Mouse (Mus musculus) inflammation-experienced regulatory T-cells, adult 6 months (primary cell): ENCODE data around the gene Surf6. TPM values are rescaled to one million over a fixed set of nuclear protein-coding genes. Genes with fewer than 3 reads are reported as not detected.
"Not testable (repeated sequence)": the region's sequence is repeated elsewhere in the genome, so short reads cannot be mapped to it uniquely, and the experiment has no call there.

Source experiments
- ATAC-seq: one replicate; pipeline ENCODE4 v1.8.0; 2017
- polyA plus RNA-seq, 3 experiments: library from polyadenylated mRNA; unstranded; fragments of 100-300 nt; shearing (Covaris generic); gene quantifications; one replicate each; pipeline ENCODE4 v1.2.1; 2017

Gene Surf6
- polyA plus RNA-seq, 3 experiments from 2014 or later: 23.0 to 39.2 (median 33.5) TPM

- no peak for ATAC-seq
These were observed 9.6 kb upstream of the Surf6 start for GRCm38 (mm10) chr2:26912253-26912770.

DNA sequence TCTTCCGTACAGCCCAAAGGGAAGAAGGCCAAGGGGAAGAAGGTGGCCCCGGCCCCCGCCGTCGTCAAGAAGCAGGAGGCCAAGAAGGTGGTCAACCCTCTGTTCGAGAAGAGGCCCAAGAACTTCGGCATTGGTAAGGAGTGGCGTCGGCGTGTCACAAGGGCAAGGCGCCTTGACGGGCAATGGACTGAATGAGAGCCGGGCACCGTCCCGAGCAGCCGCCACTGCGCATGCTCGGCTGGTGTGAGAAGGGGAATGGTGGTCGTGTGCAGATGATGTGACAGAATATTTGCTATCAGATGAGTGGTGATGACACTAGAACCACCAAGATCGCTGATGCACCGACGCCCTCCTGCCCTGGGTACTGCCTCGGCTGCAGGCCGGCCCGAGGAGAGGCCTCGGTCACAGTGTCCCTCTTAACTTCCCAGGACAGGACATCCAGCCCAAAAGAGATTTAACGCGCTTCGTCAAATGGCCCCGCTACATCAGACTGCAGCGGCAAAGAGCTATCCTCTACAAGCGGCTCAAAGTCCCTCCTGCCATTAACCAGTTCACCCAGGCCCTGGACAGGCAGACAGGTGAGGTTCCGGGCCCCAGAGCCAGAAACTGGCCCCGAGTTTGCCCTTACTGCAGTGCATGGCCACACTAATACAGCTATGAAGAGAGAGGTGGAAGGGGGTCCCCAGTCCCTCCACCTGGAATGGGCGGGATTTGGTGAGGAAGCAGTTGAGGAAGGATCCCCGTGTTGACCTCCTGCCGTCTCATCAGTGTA is 8.5 kb upstream of the Surf6 start:
- ATAC-seq: peak; percentile 28

DNA sequence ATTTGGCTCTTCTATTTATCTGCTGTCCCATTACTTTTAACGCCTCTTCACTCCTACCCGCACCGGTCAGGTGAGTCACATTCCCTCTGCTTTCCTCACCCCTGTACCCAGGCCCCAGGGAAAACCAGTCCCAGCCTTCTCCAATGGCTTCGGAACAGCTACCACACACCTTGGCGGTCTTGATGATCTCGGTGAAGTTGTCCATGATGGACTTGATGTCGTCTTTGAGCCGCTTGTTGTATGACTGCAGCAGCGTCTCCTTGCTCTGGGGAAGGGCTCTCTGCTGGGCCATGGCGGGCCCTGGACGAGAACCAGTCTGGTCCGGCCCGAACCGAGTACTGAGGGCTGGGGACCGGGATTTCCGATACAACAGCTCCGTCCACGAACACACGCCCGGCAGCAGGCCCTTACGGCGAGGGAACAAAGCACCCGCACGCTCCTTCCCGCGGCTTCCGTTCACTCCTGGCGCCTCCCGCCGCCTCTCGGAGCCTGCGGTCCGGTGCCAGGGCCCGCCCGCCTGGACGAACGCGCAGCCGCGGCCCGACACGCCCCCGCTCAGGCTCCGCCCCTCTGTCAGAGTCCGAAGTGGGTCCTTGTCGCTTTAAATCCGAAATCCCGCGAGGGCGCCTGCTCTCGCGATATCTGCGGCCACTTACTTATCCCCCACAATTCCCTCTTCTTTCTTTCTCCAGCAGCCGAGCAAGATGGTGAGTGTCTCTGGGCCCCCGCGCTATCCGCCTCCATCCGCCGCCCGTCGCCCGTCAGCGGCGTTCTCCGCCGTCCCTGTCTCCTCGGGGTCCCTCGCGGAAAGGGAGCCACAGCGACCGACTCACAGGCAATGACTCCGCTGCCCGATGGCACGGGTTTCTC is 7.7 kb upstream of the Surf6 start, which contains the start of the genes Med22 and Rpl7a:
Gene Med22 (minus strand): TSS at position 554 of the 870 bp plus-strand sequence.
Gene Rpl7a (plus strand): TSS at position 641 of the 870 bp plus-strand sequence.
- peak; percentile 93 for ATAC-seq

GRCm38 (mm10) chr2:26909387-26909784 is 6.7 kb upstream of the Surf6 start:
- no peak for ATAC-seq

- no peak for ATAC-seq
These were observed 6.2 kb upstream of the Surf6 start for GRCm38 (mm10) chr2:26908710-26909386.

DNA sequence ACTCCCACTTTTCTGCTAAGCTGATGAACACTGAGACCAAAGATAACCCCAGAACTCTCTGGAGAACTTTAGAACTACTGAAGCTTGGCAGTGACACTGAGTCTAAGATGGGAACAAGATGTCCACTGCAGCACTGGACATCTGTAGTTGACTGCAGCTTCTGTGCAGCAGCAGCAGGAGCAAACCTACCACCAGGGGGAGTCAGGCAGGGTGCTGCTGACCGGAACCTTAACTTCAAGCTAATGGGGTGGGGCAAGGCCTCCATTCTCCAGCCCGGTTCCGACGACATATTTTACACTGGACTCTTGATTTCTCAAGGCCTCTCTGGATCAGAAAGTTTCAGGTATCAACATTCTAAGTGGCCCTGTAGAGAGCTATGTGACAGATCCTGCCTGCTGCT is 4.4 kb upstream of the Surf6 start:
- ATAC-seq: no peak

GRCm38 (mm10) chr2:26906431-26906830 is 3.8 kb upstream of the Surf6 start:
- ATAC-seq: no peak

GRCm38 (mm10) chr2:26905936-26906335 is 3.3 kb upstream of the Surf6 start:
- ATAC-seq: no peak

- ATAC-seq: no peak
These were observed 632 bp upstream of the Surf6 start for GRCm38 (mm10) chr2:26903311-26903710.

DNA sequence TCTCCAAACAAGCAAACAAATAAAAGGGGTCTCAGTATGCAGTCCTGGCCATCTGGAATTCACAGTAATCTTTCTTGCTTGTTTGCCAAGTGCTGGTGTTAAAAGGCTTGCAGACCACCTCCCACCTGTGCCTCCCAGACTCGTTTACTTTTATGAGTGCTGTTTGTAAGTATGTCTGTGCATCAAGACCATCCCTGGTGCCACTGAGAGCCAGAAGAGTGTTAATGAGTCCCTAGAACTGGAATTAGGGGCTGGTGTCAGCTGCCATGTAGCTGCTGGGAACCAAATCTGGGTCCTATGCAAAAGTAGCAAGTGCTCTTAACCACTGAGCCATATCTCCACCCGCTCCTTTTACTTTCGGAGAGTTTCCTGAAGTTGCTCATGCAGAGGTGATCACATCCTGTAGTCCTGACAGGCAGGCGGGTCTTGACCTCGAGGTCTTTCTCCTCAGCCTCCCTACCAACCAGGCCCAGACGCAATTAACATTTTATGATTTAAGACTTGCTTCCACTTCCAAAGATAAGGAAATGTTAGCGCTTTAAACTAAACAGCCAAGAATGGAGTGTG is 762 bp downstream of the Surf6 start:
- ATAC-seq: no peak

DNA sequence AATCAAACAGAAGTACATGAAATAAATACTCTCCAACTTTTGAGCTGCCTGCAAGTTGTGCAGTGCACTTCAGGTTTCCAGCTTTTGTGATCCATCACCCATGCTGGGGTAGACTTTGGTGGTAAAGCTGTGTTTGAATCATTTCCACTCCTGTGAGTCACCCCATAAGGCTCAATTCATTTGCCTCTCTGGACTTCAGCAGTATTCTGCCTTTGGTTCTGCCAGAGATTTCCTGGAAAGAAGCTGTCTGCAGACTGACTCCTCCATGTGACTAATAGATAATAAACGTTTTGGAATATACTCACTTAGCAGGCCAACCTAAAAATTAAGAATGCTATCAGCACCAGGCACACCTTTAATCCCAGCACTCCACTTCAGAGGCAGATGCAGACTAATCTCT is 1.9 kb downstream of the Surf6 start:
- ATAC-seq: no peak

GRCm38 (mm10) chr2:26895898-26896297 is 6.8 kb downstream of the Surf6 start:
- no peak for ATAC-seq

GRCm38 (mm10) chr2:26886170-26886569 is 16.5 kb downstream of the Surf6 start:
- ATAC-seq: not testable (repeated sequence)

DNA sequence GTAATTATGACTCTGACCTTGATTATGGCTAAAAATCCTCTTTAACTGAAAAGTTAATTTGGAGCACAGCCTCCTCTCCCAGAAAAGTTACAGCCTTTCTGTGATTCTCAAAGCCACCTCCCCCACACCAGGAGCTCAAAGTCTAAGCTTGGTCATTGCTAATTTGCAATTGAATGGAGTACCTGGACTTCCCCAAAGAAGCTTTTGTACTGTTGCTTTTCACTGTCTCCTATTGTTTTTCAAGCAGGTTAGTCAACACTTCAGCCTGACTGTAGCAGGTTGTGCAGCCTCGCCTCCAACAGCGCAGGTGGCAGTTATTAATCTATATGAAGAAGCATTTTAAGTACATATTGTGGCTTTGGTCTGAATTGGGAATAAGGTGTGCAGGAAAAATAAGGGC is 17.1 kb downstream of the Surf6 start:
- not testable (repeated sequence) for ATAC-seq

- no peak for ATAC-seq
These were observed 24.1 kb downstream of the Surf6 start for GRCm38 (mm10) chr2:26878571-26878970.

- ATAC-seq: no peak
These were observed 32.0 kb downstream of the Surf6 start for GRCm38 (mm10) chr2:26870666-26871065.

DNA sequence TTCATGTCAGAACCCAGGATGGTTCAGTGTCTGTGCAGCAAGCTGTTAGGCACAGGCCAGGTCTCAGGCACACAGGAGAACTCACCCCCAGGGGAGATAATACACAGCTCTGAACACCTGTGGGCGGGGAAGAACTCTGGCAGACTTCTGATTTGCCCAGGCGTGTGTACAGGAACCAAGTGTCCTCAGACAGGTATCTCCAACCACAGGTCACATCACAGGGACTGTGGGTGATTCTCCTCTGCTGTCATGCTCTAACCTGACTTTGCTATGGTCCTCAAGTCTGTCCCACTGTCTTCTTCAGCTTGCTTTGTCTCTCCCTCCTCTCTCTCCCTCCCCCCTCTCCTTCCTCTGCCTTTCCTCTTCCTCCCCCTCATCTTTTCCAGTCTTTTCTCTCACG is 37.8 kb downstream of the Surf6 start, which contains the start of gene Abo:
Gene Abo (minus strand): TSS at position 101 of the 400 bp plus-strand sequence.
- ATAC-seq: no peak

GRCm38 (mm10) chr2:26862856-26863255 is 39.8 kb downstream of the Surf6 start:
- ATAC-seq: no peak

GRCm38 (mm10) chr2:26847706-26848105 is 55.0 kb downstream of the Surf6 start:
- no peak for ATAC-seq
